ENCODE assay signal across 7 mouse cellular contexts in genomic region chr11:113865627-113866026, GRCm38 (mm10).
DNase-seq lines count a peak whose midpoint lies in the region; ATAC-seq and TF ChIP-seq lines count a peak whose summit lies in the region.

No protein-coding gene starts in this region.

- H3K4me2 ChIP-seq in midbrain, embryonic 15.5 days, result no peak overlapping the region

- ATAC-seq in midbrain, embryonic 15.5 days (replicated peaks), result peak; percentile 69; the same call in 1 of the 2 replicates

- no peaks in the 10 kb centered on the region for H3K9me3 ChIP-seq in limb, embryonic 10.5 days (replicated peaks)
- H3K9me3 ChIP-seq in midbrain, embryonic 15.5 days, result no peaks in the 10 kb centered on the region

- 34% methylated on average over 8 of the region's 8 CpGs for WGBS in limb, embryonic 10.5 days
- 35% methylated on average over 8 of the region's 8 CpGs for WGBS in midbrain, embryonic 15.5 days
- 41% methylated on average over 8 of the region's 8 CpGs for WGBS in spleen, adult 2 months

- no peak for TF ChIP-seq POLR2A in spleen, adult 2 months (IDR thresholded peaks at IDR 0.05; ENCODE audit: low read depth, low read length)

- no peak overlapping the region for H3K4me3 ChIP-seq in limb, embryonic 10.5 days
- H3K4me3 ChIP-seq in midbrain, embryonic 15.5 days, result no peak overlapping the region
- H3K4me3 ChIP-seq in spleen, adult 2 months (ENCODE audit: extremely low read depth, insufficient read depth, insufficient read length), result no peak overlapping the region

- DNase-seq in adrenal gland, adult 2 months, result peak; percentile 91
- peak; percentile 96 for DNase-seq in embryo, embryonic 10.5 days (ENCODE audit: low spot score)
- peak; percentile 88 for DNase-seq in gastrocnemius, postnatal 14 days
- DNase-seq in kidney, adult 11 months, result peak; percentile 80
- DNase-seq in limb, embryonic 10.5 days (ENCODE audit: low spot score), result peak; percentile 97
- peak; percentile 9 to 51 for DNase-seq in spleen, adult 2 months (ENCODE audit: low read depth in 1 of 2, low spot score in 2 of 2)

- H3K9ac ChIP-seq in midbrain, embryonic 15.5 days, result no peak overlapping the region

- H3K27ac ChIP-seq in limb, embryonic 10.5 days, result peak overlapping the region; percentile 26; the same call in 1 of the 2 replicates
- H3K27ac ChIP-seq in midbrain, embryonic 15.5 days, result no peak overlapping the region
- H3K27ac ChIP-seq in spleen, adult 2 months (ENCODE audit: insufficient read depth, low read length), result no peak overlapping the region

- intact Hi-C loops in gastrocnemius, postnatal 14 days (cut with DNase I; ENCODE audit: low total_unique reads), result loop anchor here (2.0 to 10.0 kb wide), 2 partner anchors 199 to 419 kb away; partner anchors contain the start of gene Sdk2

- peak; percentile 87; the same call in 1 of the 2 replicates for TF ChIP-seq CTCF in spleen, adult 2 months (IDR thresholded peaks at IDR 0.05; ENCODE audit: extremely low read depth, insufficient read depth, insufficient read length, insufficient replicate concordance)

- H3K36me3 ChIP-seq in limb, embryonic 10.5 days, result no peaks in the 10 kb centered on the region
- H3K36me3 ChIP-seq in midbrain, embryonic 15.5 days (replicated peaks), result no peaks in the 10 kb centered on the region
- H3K36me3 ChIP-seq in spleen, adult 2 months (ENCODE audit: control insufficient read depth, insufficient read depth, low read length), result no peaks in the 10 kb centered on the region

- no peaks in the 10 kb centered on the region for H3K27me3 ChIP-seq in limb, embryonic 10.5 days (ENCODE audit: low read depth, poor library complexity, severe bottlenecking)
- H3K27me3 ChIP-seq in midbrain, embryonic 15.5 days (replicated peaks), result no peaks in the 10 kb centered on the region
- H3K27me3 ChIP-seq in spleen, adult 2 months (ENCODE audit: control insufficient read depth, insufficient read depth, low read length), result no peaks in the 10 kb centered on the region

- H3K4me1 ChIP-seq in limb, embryonic 10.5 days, result peaks cover 5% of the 10 kb centered on the region
- no peaks in the 10 kb centered on the region; the same call in 1 of the 2 replicates for H3K4me1 ChIP-seq in midbrain, embryonic 15.5 days
- H3K4me1 ChIP-seq in spleen, adult 2 months (ENCODE audit: control insufficient read depth, insufficient read depth, insufficient read length), result no peaks in the 10 kb centered on the region

Comparison
In these comparisons a context has a peak if more than half of its experiments do, and no peak if none do; other contexts are left out.
1. DNase-seq: peak in every context shown above with its lines; median percentile 97 in limb, embryonic 10.5 days; 96 in embryo, embryonic 10.5 days; 91 in adrenal gland, adult 2 months; 88 in gastrocnemius, postnatal 14 days; 80 in kidney, adult 11 months; 30 in spleen, adult 2 months.